Mouse (Mus musculus): ENCODE results near the gene Olfr18. TPM values are rescaled to one million over a fixed set of nuclear protein-coding genes. Genes with fewer than 3 reads are reported as not detected.
A peak's percentile ranks its signal among the peaks of the same experiment; 100 is the strongest.

Gene Olfr18
- not detected in 2 replicates for polyA plus RNA-seq (2012; rRNA removed)

GRCm38 (mm10) chr9:20335994-20336393, at the start of gene Olfr18:
Olfr18 (minus strand) TSS chr9:20336094.
- TF ChIP-seq CTCF (IDR thresholded peaks at IDR 0.05; ENCODE audit: control insufficient read depth, insufficient read depth, insufficient replicate concordance, low read depth, low read length) (no peak), POLR2A (IDR thresholded peaks at IDR 0.05; ENCODE audit: control insufficient read depth, low read depth, low read length) (no peak)
- Histone ChIP-seq H3K27ac (ENCODE audit: control insufficient read depth, insufficient read depth, low read depth, low read length) (no peak within 1 kb of the TSS), H3K4me3 (ENCODE audit: control insufficient read depth, low read depth, low read length) (no peak within 1 kb of the TSS), H3K27me3 (ENCODE audit: control insufficient read depth, insufficient read depth, low read length) (no peaks in the 10 kb centered on the region), H3K36me3 (ENCODE audit: control insufficient read depth, insufficient read depth, low read length) (no peaks in the 10 kb centered on the region), H3K4me1 (ENCODE audit: control insufficient read depth, insufficient read depth, low read length) (no peaks in the 10 kb centered on the region)

- Histone ChIP-seq H3K4me1 (ENCODE audit: control insufficient read depth, insufficient read depth, low read length) (peaks cover 2% of the 10 kb centered on the region; the same call in 1 of the 2 replicates), H3K27ac (ENCODE audit: control insufficient read depth, insufficient read depth, low read depth, low read length) (peak overlapping the region; percentile 90), H3K36me3 (ENCODE audit: control insufficient read depth, insufficient read depth, low read length) (no peaks in the 10 kb centered on the region), H3K4me3 (ENCODE audit: control insufficient read depth, low read depth, low read length) (peak overlapping the region; percentile 96), H3K27me3 (ENCODE audit: control insufficient read depth, insufficient read depth, low read length) (no peaks in the 10 kb centered on the region)
- TF ChIP-seq POLR2A (IDR thresholded peaks at IDR 0.05; ENCODE audit: control insufficient read depth, low read depth, low read length), result no peak
- no peak; the same call in 1 of the 2 replicates for TF ChIP-seq CTCF (IDR thresholded peaks at IDR 0.05; ENCODE audit: control insufficient read depth, insufficient read depth, insufficient replicate concordance, low read depth, low read length)
These were observed 49.4 kb upstream of the Olfr18 start for GRCm38 (mm10) chr9:20385343-20385703.

DNA sequence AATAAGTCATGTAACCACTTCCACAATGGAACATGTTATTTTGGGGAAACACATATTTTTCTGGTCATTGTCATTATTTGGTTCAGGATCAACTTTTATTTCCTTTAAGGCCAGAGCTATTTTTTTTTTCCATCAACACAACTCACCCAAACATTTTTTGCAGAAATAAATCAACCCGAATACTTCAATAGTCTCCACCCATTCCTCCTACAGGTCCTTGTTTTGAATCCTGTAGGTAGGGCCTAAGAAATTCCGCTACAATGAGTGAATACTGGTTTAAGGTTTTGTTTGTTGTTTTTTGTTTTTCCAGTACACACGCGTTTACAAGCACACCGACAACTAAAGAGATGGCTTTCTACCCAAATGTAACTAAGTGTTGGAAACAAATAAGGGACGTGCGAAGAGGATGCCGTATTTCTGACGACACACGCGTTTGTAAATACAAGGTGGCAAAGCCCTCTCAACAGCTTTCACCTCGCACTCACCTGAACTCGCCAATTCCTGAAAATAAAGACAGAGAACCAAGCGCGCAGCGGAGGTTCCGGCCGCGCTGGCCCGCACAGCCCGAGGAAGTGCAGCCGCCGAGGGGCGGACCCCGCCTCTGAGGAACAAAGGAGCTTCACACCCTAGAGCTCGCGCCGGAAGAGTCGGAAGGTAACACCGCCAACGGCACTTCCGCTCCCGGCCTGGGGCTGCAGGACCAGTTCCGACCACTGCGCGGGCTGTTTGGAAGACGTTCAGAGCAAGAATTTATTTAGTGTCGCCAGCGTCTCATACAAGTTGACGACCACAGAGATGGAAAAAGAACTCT, 48.8 kb upstream of the Olfr18 start, which contains the start of gene Zfp560:
Zfp560 (minus strand) TSS at position 646 of the 811 bp plus-strand sequence.
- TF ChIP-seq POLR2A (IDR thresholded peaks at IDR 0.05; ENCODE audit: control insufficient read depth, low read depth, low read length), result peak; percentile 92
- TF ChIP-seq CTCF (IDR thresholded peaks at IDR 0.05; ENCODE audit: control insufficient read depth, insufficient read depth, insufficient replicate concordance, low read depth, low read length), result peak; percentile 59
- Histone ChIP-seq H3K4me1 (ENCODE audit: control insufficient read depth, insufficient read depth, low read length) (peaks cover 2% of the 10 kb centered on the region; the same call in 1 of the 2 replicates), H3K27me3 (ENCODE audit: control insufficient read depth, insufficient read depth, low read length) (no peaks in the 10 kb centered on the region), H3K36me3 (ENCODE audit: control insufficient read depth, insufficient read depth, low read length) (no peaks in the 10 kb centered on the region), H3K4me3 (ENCODE audit: control insufficient read depth, low read depth, low read length) (peak within 1 kb of the TSS; percentile 96), H3K27ac (ENCODE audit: control insufficient read depth, insufficient read depth, low read depth, low read length) (peak within 1 kb of the TSS; percentile 92)

GRCm38 (mm10) chr9:20383659-20384058, 47.8 kb upstream of the Olfr18 start:
- Histone ChIP-seq H3K27me3 (ENCODE audit: control insufficient read depth, insufficient read depth, low read length) (no peaks in the 10 kb centered on the region), H3K4me1 (ENCODE audit: control insufficient read depth, insufficient read depth, low read length) (peaks cover 2% of the 10 kb centered on the region; the same call in 1 of the 2 replicates), H3K27ac (ENCODE audit: control insufficient read depth, insufficient read depth, low read depth, low read length) (no peak overlapping the region), H3K4me3 (ENCODE audit: control insufficient read depth, low read depth, low read length) (no peak overlapping the region), H3K36me3 (ENCODE audit: control insufficient read depth, insufficient read depth, low read length) (no peaks in the 10 kb centered on the region)
- no peak for TF ChIP-seq POLR2A (IDR thresholded peaks at IDR 0.05; ENCODE audit: control insufficient read depth, low read depth, low read length)
- TF ChIP-seq CTCF (IDR thresholded peaks at IDR 0.05; ENCODE audit: control insufficient read depth, insufficient read depth, insufficient replicate concordance, low read depth, low read length), result no peak

- TF ChIP-seq POLR2A (IDR thresholded peaks at IDR 0.05; ENCODE audit: control insufficient read depth, low read depth, low read length), result no peak
- TF ChIP-seq CTCF (IDR thresholded peaks at IDR 0.05; ENCODE audit: control insufficient read depth, insufficient read depth, insufficient replicate concordance, low read depth, low read length), result no peak
- H3K36me3 ChIP-seq (ENCODE audit: control insufficient read depth, insufficient read depth, low read length), result no peaks in the 10 kb centered on the region
- no peak overlapping the region for H3K4me3 ChIP-seq (ENCODE audit: control insufficient read depth, low read depth, low read length)
These were observed 38.8 kb upstream of the Olfr18 start for GRCm38 (mm10) chr9:20374712-20375111.

GRCm38 (mm10) chr9:20367311-20367710, 31.4 kb upstream of the Olfr18 start:
- no peaks in the 10 kb centered on the region for H3K4me1 ChIP-seq (ENCODE audit: control insufficient read depth, insufficient read depth, low read length)

More at GRCm38 (mm10) chr9:20374712-20375111, 38.8 kb upstream of the Olfr18 start:
- Histone ChIP-seq H3K27ac (ENCODE audit: control insufficient read depth, insufficient read depth, low read depth, low read length) (no peak overlapping the region), H3K4me1 (ENCODE audit: control insufficient read depth, insufficient read depth, low read length) (no peaks in the 10 kb centered on the region), H3K27me3 (ENCODE audit: control insufficient read depth, insufficient read depth, low read length) (no peaks in the 10 kb centered on the region)

DNA sequence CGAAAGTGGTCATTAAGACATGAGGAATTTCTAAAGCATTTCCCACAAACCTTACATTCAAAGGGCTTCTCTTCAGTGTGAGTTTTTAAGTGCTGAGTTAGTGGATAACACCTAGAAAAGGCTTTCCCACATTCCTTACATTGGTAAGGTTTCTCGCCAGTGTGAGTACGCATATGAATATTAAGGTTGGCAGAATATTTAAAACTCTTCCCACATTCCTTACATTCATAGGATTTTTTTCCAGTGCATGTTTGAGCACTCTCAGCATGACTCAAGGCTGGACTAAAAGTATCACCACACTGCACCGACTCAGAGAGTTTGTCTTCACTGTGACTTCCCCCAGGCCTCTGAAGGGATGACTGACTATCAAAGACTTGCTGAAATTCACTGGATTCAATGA, 12.6 kb upstream of the Olfr18 start:
- Histone ChIP-seq H3K27me3 (ENCODE audit: control insufficient read depth, insufficient read depth, low read length) (no peaks in the 10 kb centered on the region), H3K4me1 (ENCODE audit: control insufficient read depth, insufficient read depth, low read length) (no peaks in the 10 kb centered on the region), H3K36me3 (ENCODE audit: control insufficient read depth, insufficient read depth, low read length) (no peaks in the 10 kb centered on the region), H3K27ac (ENCODE audit: control insufficient read depth, insufficient read depth, low read depth, low read length) (no peak overlapping the region), H3K4me3 (ENCODE audit: control insufficient read depth, low read depth, low read length) (no peak overlapping the region)
- TF ChIP-seq CTCF (IDR thresholded peaks at IDR 0.05; ENCODE audit: control insufficient read depth, insufficient read depth, insufficient replicate concordance, low read depth, low read length) (no peak), POLR2A (IDR thresholded peaks at IDR 0.05; ENCODE audit: control insufficient read depth, low read depth, low read length) (no peak)

More at GRCm38 (mm10) chr9:20367311-20367710, 31.4 kb upstream of the Olfr18 start:
- H3K4me3 ChIP-seq (ENCODE audit: control insufficient read depth, low read depth, low read length), result no peak overlapping the region
- no peak overlapping the region for H3K27ac ChIP-seq (ENCODE audit: control insufficient read depth, insufficient read depth, low read depth, low read length)
- H3K36me3 ChIP-seq (ENCODE audit: control insufficient read depth, insufficient read depth, low read length), result no peaks in the 10 kb centered on the region
- no peaks in the 10 kb centered on the region for H3K27me3 ChIP-seq (ENCODE audit: control insufficient read depth, insufficient read depth, low read length)
- TF ChIP-seq CTCF (IDR thresholded peaks at IDR 0.05; ENCODE audit: control insufficient read depth, insufficient read depth, insufficient replicate concordance, low read depth, low read length) (no peak), POLR2A (IDR thresholded peaks at IDR 0.05; ENCODE audit: control insufficient read depth, low read depth, low read length) (no peak)

Data from testis, adult 2 months (tissue).